Mouse (Mus musculus) C2C12 (cell line): ENCODE measurements around the gene Cldn6.

Source experiments
- CTCF ChIP-seq: IDR thresholded peaks from one replicate; pipeline ENCODE4 v1.5.1; 2011; ENCODE audit not compliant: control insufficient read depth, insufficient read depth, insufficient read length
- MAX ChIP-seq: IDR thresholded peaks from one replicate; pipeline ENCODE4 v1.6.1; 2011; ENCODE audit warnings: mild to moderate bottlenecking, control low read depth
- MYOG ChIP-seq: IDR thresholded peaks from one replicate; pipeline ENCODE4 v1.6.1; 2011; ENCODE audit not compliant: control insufficient read depth, insufficient read length; ENCODE audit errors: extremely low read depth
- USF1 ChIP-seq: IDR thresholded peaks from one replicate; pipeline ENCODE4 v1.6.1; 2011; ENCODE audit warnings: low read depth, mild to moderate bottlenecking, control low read depth, moderate library complexity

DNA sequence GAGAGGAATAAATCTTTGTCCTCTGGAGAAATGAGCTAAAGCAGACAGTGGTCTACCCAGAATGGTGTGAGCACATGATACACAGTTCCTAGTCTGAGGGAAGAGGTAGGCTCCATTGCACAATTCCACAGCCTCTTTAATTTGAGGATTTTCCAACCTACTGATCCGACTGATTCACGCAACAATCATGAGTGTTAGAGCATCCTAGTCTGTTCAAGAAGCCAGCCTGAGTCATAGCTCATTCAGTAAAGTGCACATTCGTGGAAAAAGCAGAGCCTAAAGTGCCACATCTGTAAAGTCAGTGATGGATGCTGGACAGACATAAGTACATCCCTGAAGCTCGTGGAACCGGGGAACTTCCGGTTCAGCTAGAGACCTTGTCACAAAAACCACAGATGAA, 27.7 kb upstream of the Cldn6 start:
- no peak for TF ChIP-seq CTCF
- no peak for TF ChIP-seq MYOG
- TF ChIP-seq USF1, result no peak
- TF ChIP-seq MAX, result no peak
